Mouse (Mus musculus): ENCODE measurements around the gene Spata31d1d. TPM values are rescaled to one million over a fixed set of nuclear protein-coding genes. Genes with fewer than 3 reads are reported as not detected.

Gene Spata31d1d
- polyA plus RNA-seq, 1 experiment from 2014 or later, result not detected

Other genes with a start within 250 kb of the Spata31d1d start
- gene Agtpbp1, start 146.5 kb downstream of the Spata31d1d start, polyA plus RNA-seq (2016; fragmentation: Nextera tagmentation; extraction: Ambion mirVana), result 34.2 and 40.8 TPM in 2 replicates
- gene Naa35, start 146.5 kb downstream of the Spata31d1d start, polyA plus RNA-seq (2016; fragmentation: Nextera tagmentation; extraction: Ambion mirVana), result 108 and 143 TPM in 2 replicates
- 91.3 and 93.3 TPM in 2 replicates for gene Golm1, start 55.9 kb downstream of the Spata31d1d start, polyA plus RNA-seq (2016; fragmentation: Nextera tagmentation; extraction: Ambion mirVana)
- gene 4921517D22Rik, start 37.6 kb downstream of the Spata31d1d start, polyA plus RNA-seq (2016; fragmentation: Nextera tagmentation; extraction: Ambion mirVana), result not detected in 2 replicates
- 0.04 TPM in 1 of 2 replicates, not detected in the other for gene Spata31d1a, start 21.4 kb downstream of the Spata31d1d start, polyA plus RNA-seq (2016; fragmentation: Nextera tagmentation; extraction: Ambion mirVana)
- gene Spata31d1b, start 19.5 kb downstream of the Spata31d1d start, polyA plus RNA-seq (2016; fragmentation: Nextera tagmentation; extraction: Ambion mirVana), result not detected in 2 replicates
- 0.10 TPM in 1 of 2 replicates, not detected in the other for gene 1700014D04Rik, start 15.0 kb upstream of the Spata31d1d start, polyA plus RNA-seq (2016; fragmentation: Nextera tagmentation; extraction: Ambion mirVana)
- gene Isca1, start 38.1 kb upstream of the Spata31d1d start, polyA plus RNA-seq (2016; fragmentation: Nextera tagmentation; extraction: Ambion mirVana), result 124 and 130 TPM in 2 replicates
- gene Gm49354, start 50.5 kb upstream of the Spata31d1d start, polyA plus RNA-seq (2016; fragmentation: Nextera tagmentation; extraction: Ambion mirVana), result not detected in 2 replicates
- 62.9 and 70.8 TPM in 2 replicates for gene Tut7, start 91.4 kb upstream of the Spata31d1d start, polyA plus RNA-seq (2016; fragmentation: Nextera tagmentation; extraction: Ambion mirVana)

All from hindbrain, embryonic 12.5 days (tissue).